Mouse (Mus musculus): ENCODE measurements around the gene Nckap5l. TPM values are rescaled to one million over a fixed set of nuclear protein-coding genes. Genes with fewer than 3 reads are reported as not detected.
A peak's percentile ranks its signal among the peaks of the same experiment; 100 is the strongest.

The Nckap5l gene
- polyA plus RNA-seq, 1 experiment from 2014 or later = 14.9 TPM

- Histone ChIP-seq H3K4me1 (peaks cover 46% of the 10 kb centered on the region), H3K9ac (no peak overlapping the region), H3K27me3 (no peaks in the 10 kb centered on the region), H3K27ac (no peak overlapping the region), H3K4me3 (no peak overlapping the region), H3K4me2 (replicated peaks) (no peak overlapping the region), H3K9me3 (replicated peaks) (no peaks in the 10 kb centered on the region), H3K36me3 (peaks cover 10% of the 10 kb centered on the region; the same call in 1 of the 2 replicates)
- WGBS = 74% methylated on average over 8 of the region's 8 CpGs
- no peak for ATAC-seq (ENCODE audit: low FRiP score)
Measured at GRCm38 (mm10) chr15:99438966-99439698, 18.4 kb downstream of the Nckap5l start.

GRCm38 (mm10) chr15:99433913-99434312 is 23.6 kb downstream of the Nckap5l start:
- H3K36me3 ChIP-seq = peaks cover 45% of the 10 kb centered on the region

GRCm38 (mm10) chr15:99433081-99433718 is 24.3 kb downstream of the Nckap5l start:
- H3K27me3 ChIP-seq = no peaks in the 10 kb centered on the region
- no peak overlapping the region for H3K4me3 ChIP-seq
- H3K9ac ChIP-seq = no peak overlapping the region
- no peak for ATAC-seq (ENCODE audit: low FRiP score)
- H3K9me3 ChIP-seq (replicated peaks) = no peaks in the 10 kb centered on the region
- no peak overlapping the region for H3K27ac ChIP-seq
- peaks cover 45% of the 10 kb centered on the region for H3K36me3 ChIP-seq
- H3K4me2 ChIP-seq (replicated peaks) = no peak overlapping the region
- H3K4me1 ChIP-seq = peaks cover 37% of the 10 kb centered on the region
- 92% methylated on average over 16 of the region's 16 CpGs for WGBS

More at GRCm38 (mm10) chr15:99433913-99434312, 23.6 kb downstream of the Nckap5l start:
- H3K9me3 ChIP-seq (replicated peaks) = no peaks in the 10 kb centered on the region
- WGBS = 87% methylated on average over 12 of the region's 12 CpGs
- H3K4me1 ChIP-seq = peaks cover 41% of the 10 kb centered on the region
- H3K27ac ChIP-seq = no peak overlapping the region
- no peaks in the 10 kb centered on the region for H3K27me3 ChIP-seq
- no peak overlapping the region for H3K4me3 ChIP-seq
- no peak overlapping the region for H3K4me2 ChIP-seq (replicated peaks)
- no peak for ATAC-seq (ENCODE audit: low FRiP score)
- no peak overlapping the region for H3K9ac ChIP-seq

- ATAC-seq (ENCODE audit: low FRiP score) = no peak
- Histone ChIP-seq H3K27ac (no peak overlapping the region), H3K9ac (peak overlapping the region; percentile 18; the same call in 1 of the 2 replicates), H3K27me3 (no peaks in the 10 kb centered on the region), H3K4me1 (peaks cover 31% of the 10 kb centered on the region), H3K4me2 (replicated peaks) (no peak overlapping the region), H3K36me3 (peaks cover 57% of the 10 kb centered on the region), H3K9me3 (replicated peaks) (no peaks in the 10 kb centered on the region), H3K4me3 (no peak overlapping the region)
- 71% methylated on average over 8 of the region's 8 CpGs for WGBS
Measured at GRCm38 (mm10) chr15:99431967-99432366, 25.6 kb downstream of the Nckap5l start.

- whole genome bisulfite sequencing = 68% methylated on average over 7 of the region's 7 CpGs
- Histone ChIP-seq H3K36me3 (peaks cover 61% of the 10 kb centered on the region), H3K4me2 (replicated peaks) (no peak overlapping the region), H3K9me3 (replicated peaks) (no peaks in the 10 kb centered on the region), H3K27ac (no peak overlapping the region), H3K27me3 (no peaks in the 10 kb centered on the region), H3K9ac (no peak overlapping the region), H3K4me3 (no peak overlapping the region), H3K4me1 (peaks cover 27% of the 10 kb centered on the region)
- ATAC-seq (ENCODE audit: low FRiP score) = no peak
Measured at GRCm38 (mm10) chr15:99431504-99431903, 26.0 kb downstream of the Nckap5l start.

- Histone ChIP-seq H3K27ac (no peak overlapping the region), H3K9ac (no peak overlapping the region)
- 91% methylated on average over 10 of the region's 10 CpGs for whole genome bisulfite sequencing
Measured at GRCm38 (mm10) chr15:99431063-99431462, 26.5 kb downstream of the Nckap5l start.

GRCm38 (mm10) chr15:99430394-99430793 is 27.2 kb downstream of the Nckap5l start:
- WGBS = 87% methylated on average over 8 of the region's 8 CpGs

More at GRCm38 (mm10) chr15:99431063-99431462, 26.5 kb downstream of the Nckap5l start:
- ATAC-seq (ENCODE audit: low FRiP score) = no peak
- H3K27me3 ChIP-seq = no peaks in the 10 kb centered on the region
- H3K4me3 ChIP-seq = no peak overlapping the region
- H3K36me3 ChIP-seq = peaks cover 66% of the 10 kb centered on the region
- no peaks in the 10 kb centered on the region for H3K9me3 ChIP-seq (replicated peaks)
- H3K4me1 ChIP-seq = peaks cover 23% of the 10 kb centered on the region
- H3K4me2 ChIP-seq (replicated peaks) = no peak overlapping the region

GRCm38 (mm10) chr15:99423884-99424283 is 33.7 kb downstream of the Nckap5l start:
- Histone ChIP-seq H3K4me2 (replicated peaks) (no peak overlapping the region), H3K9ac (no peak overlapping the region), H3K4me3 (no peak overlapping the region), H3K27me3 (no peaks in the 10 kb centered on the region), H3K4me1 (peaks cover 12% of the 10 kb centered on the region), H3K27ac (no peak overlapping the region), H3K9me3 (replicated peaks) (no peaks in the 10 kb centered on the region), H3K36me3 (peaks cover 65% of the 10 kb centered on the region)
- ATAC-seq (ENCODE audit: low FRiP score) = no peak
- 92% methylated on average over 9 of the region's 9 CpGs for WGBS

More at GRCm38 (mm10) chr15:99430394-99430793, 27.2 kb downstream of the Nckap5l start:
- no peak overlapping the region for H3K4me2 ChIP-seq (replicated peaks)
- no peak overlapping the region for H3K27ac ChIP-seq
- no peak for ATAC-seq (ENCODE audit: low FRiP score)
- no peak overlapping the region for H3K9ac ChIP-seq
- peaks cover 72% of the 10 kb centered on the region for H3K36me3 ChIP-seq
- no peak overlapping the region for H3K4me3 ChIP-seq
- H3K9me3 ChIP-seq (replicated peaks) = no peaks in the 10 kb centered on the region
- no peaks in the 10 kb centered on the region for H3K27me3 ChIP-seq
- H3K4me1 ChIP-seq = peaks cover 18% of the 10 kb centered on the region

- no peak overlapping the region for H3K4me2 ChIP-seq (replicated peaks)
- 94% methylated on average over 10 of the region's 10 CpGs for WGBS
Measured at GRCm38 (mm10) chr15:99423131-99423530, 34.4 kb downstream of the Nckap5l start.

GRCm38 (mm10) chr15:99422551-99422950 is 35.0 kb downstream of the Nckap5l start:
- 89% methylated on average over 23 of the region's 23 CpGs for WGBS
- Histone ChIP-seq H3K4me3 (no peak overlapping the region), H3K27ac (no peak overlapping the region), H3K4me1 (peaks cover 12% of the 10 kb centered on the region), H3K9ac (no peak overlapping the region), H3K4me2 (replicated peaks) (no peak overlapping the region), H3K36me3 (peaks cover 54% of the 10 kb centered on the region), H3K9me3 (replicated peaks) (no peaks in the 10 kb centered on the region), H3K27me3 (no peaks in the 10 kb centered on the region)
- ATAC-seq (ENCODE audit: low FRiP score) = no peak

More at GRCm38 (mm10) chr15:99423131-99423530, 34.4 kb downstream of the Nckap5l start:
- H3K9ac ChIP-seq = no peak overlapping the region
- peaks cover 12% of the 10 kb centered on the region for H3K4me1 ChIP-seq
- peaks cover 60% of the 10 kb centered on the region for H3K36me3 ChIP-seq
- H3K27ac ChIP-seq = no peak overlapping the region
- H3K4me3 ChIP-seq = no peak overlapping the region
- H3K27me3 ChIP-seq = no peaks in the 10 kb centered on the region
- no peaks in the 10 kb centered on the region for H3K9me3 ChIP-seq (replicated peaks)
- no peak for ATAC-seq (ENCODE audit: low FRiP score)

GRCm38 (mm10) chr15:99421676-99422075 is 35.9 kb downstream of the Nckap5l start:
- peaks cover 45% of the 10 kb centered on the region for H3K36me3 ChIP-seq
- 87% methylated on average over 8 of the region's 8 CpGs for WGBS
- no peaks in the 10 kb centered on the region for H3K27me3 ChIP-seq
- H3K9me3 ChIP-seq (replicated peaks) = no peaks in the 10 kb centered on the region
- H3K4me3 ChIP-seq = no peak overlapping the region
- H3K27ac ChIP-seq = peak overlapping the region; percentile 81
- no peak overlapping the region for H3K9ac ChIP-seq
- H3K4me2 ChIP-seq (replicated peaks) = no peak overlapping the region
- no peak for ATAC-seq (ENCODE audit: low FRiP score)
- peaks cover 15% of the 10 kb centered on the region for H3K4me1 ChIP-seq

- Histone ChIP-seq H3K4me1 (peaks cover 15% of the 10 kb centered on the region), H3K9me3 (replicated peaks) (no peaks in the 10 kb centered on the region), H3K27me3 (no peaks in the 10 kb centered on the region), H3K36me3 (peaks cover 40% of the 10 kb centered on the region), H3K4me3 (no peak overlapping the region), H3K4me2 (replicated peaks) (peak overlapping the region; percentile 31; the same call in 1 of the 2 replicates), H3K27ac (peak overlapping the region; percentile 81), H3K9ac (no peak overlapping the region)
- ATAC-seq (ENCODE audit: low FRiP score) = peak; percentile 5; the same call in 1 of the 2 replicates
- 76% methylated on average over 9 of the region's 9 CpGs for WGBS
Measured at GRCm38 (mm10) chr15:99421152-99421551, 36.4 kb downstream of the Nckap5l start.

All from hindbrain, embryonic 12.5 days (tissue).